19 mouse cellular contexts compared by ENCODE assay signal in genomic region chr13:110113711-110114110, GRCm38 (mm10).
DNase-seq lines count a peak whose midpoint lies in the region; ATAC-seq lines count a peak whose summit lies in the region.
"Had no signal": no experiment of that assay in that cellular context is flagged by ENCODE, and none has a peak within 500 bp of the region (broad histone marks: within the 10 kb centered on the region; RNA-seq: fewer than 3 reads in every experiment).

No protein-coding gene starts in this region.

- no peaks in the 10 kb centered on the region for H3K27me3 ChIP-seq in hindbrain, embryonic 10.5 days (ENCODE audit: insufficient read depth, poor library complexity, severe bottlenecking)
- no peaks in the 10 kb centered on the region for H3K27me3 ChIP-seq in hindbrain, embryonic 16.5 days (replicated peaks; ENCODE audit: control insufficient read depth, insufficient read depth, low read length)
- H3K27me3 ChIP-seq in hindbrain, embryonic 15.5 days = no peaks in the 10 kb centered on the region
- H3K27me3 ChIP-seq: kidney, embryonic 15.5 days; stomach, embryonic 15.5 days had no signal

- no peak overlapping the region for H3K4me2 ChIP-seq in hindbrain, embryonic 16.5 days (ENCODE audit: low read length)
- H3K4me2 ChIP-seq in hindbrain, embryonic 15.5 days = no peak overlapping the region
- H3K4me2 ChIP-seq: heart, embryonic 11.5 days; kidney, embryonic 15.5 days; stomach, embryonic 15.5 days had no signal

- 95% methylated on average over 6 of the region's 6 CpGs for WGBS in hindbrain, embryonic 10.5 days
- WGBS in hindbrain, embryonic 16.5 days = 79% methylated on average over 6 of the region's 6 CpGs
- 81% methylated on average over 6 of the region's 6 CpGs for WGBS in hindbrain, embryonic 15.5 days

- H3K9me3 ChIP-seq in hindbrain, embryonic 10.5 days = no peaks in the 10 kb centered on the region
- no peaks in the 10 kb centered on the region for H3K9me3 ChIP-seq in hindbrain, embryonic 16.5 days (ENCODE audit: control insufficient read depth, low read length)
- no peaks in the 10 kb centered on the region for H3K9me3 ChIP-seq in hindbrain, embryonic 15.5 days
- H3K9me3 ChIP-seq: kidney, embryonic 15.5 days; stomach, embryonic 15.5 days had no signal

- peaks cover 26% of the 10 kb centered on the region for H3K4me1 ChIP-seq in hindbrain, embryonic 10.5 days (replicated peaks)
- peaks cover 3% of the 10 kb centered on the region; the same call in 1 of the 2 replicates for H3K4me1 ChIP-seq in hindbrain, embryonic 16.5 days (ENCODE audit: control insufficient read depth, insufficient read depth, low read depth, low read length)
- H3K4me1 ChIP-seq in hindbrain, embryonic 15.5 days (replicated peaks) = peaks cover 21% of the 10 kb centered on the region
- H3K4me1 ChIP-seq: kidney, embryonic 15.5 days; stomach, embryonic 15.5 days had no signal

- no peak for ATAC-seq in hindbrain, embryonic 16.5 days
- ATAC-seq in hindbrain, embryonic 15.5 days (ENCODE audit: low FRiP score, low read depth) = no peak
- no peak for ATAC-seq in CD4-positive, CD25-positive, alpha-beta regulatory T cell, adult 4 months
- ATAC-seq: intestine, postnatal 0 days had no signal

- H3K27ac ChIP-seq in hindbrain, embryonic 10.5 days = peak overlapping the region; percentile 54; the same call in 1 of the 2 replicates
- H3K27ac ChIP-seq in hindbrain, embryonic 16.5 days (ENCODE audit: low read depth, low read length) = no peak overlapping the region
- peak overlapping the region; percentile 46 for H3K27ac ChIP-seq in hindbrain, embryonic 15.5 days (replicated peaks)
- H3K27ac ChIP-seq: gastrocnemius, adult 2 months; kidney, embryonic 15.5 days; macrophage; stomach, embryonic 15.5 days had no signal

- H3K36me3 ChIP-seq in hindbrain, embryonic 10.5 days = no peaks in the 10 kb centered on the region
- no peaks in the 10 kb centered on the region for H3K36me3 ChIP-seq in hindbrain, embryonic 16.5 days (ENCODE audit: control insufficient read depth, insufficient read depth, low read length)
- no peaks in the 10 kb centered on the region for H3K36me3 ChIP-seq in hindbrain, embryonic 15.5 days
- H3K36me3 ChIP-seq: kidney, embryonic 15.5 days; stomach, embryonic 15.5 days had no signal

- H3K4me3 ChIP-seq in hindbrain, embryonic 10.5 days = no peak overlapping the region
- H3K4me3 ChIP-seq in hindbrain, embryonic 16.5 days (ENCODE audit: low read length) = no peak overlapping the region
- H3K4me3 ChIP-seq in hindbrain, embryonic 15.5 days = no peak overlapping the region
- H3K4me3 ChIP-seq: gastrocnemius, adult 2 months; kidney, embryonic 15.5 days; stomach, embryonic 15.5 days had no signal

- H3K9ac ChIP-seq in hindbrain, embryonic 16.5 days (ENCODE audit: low read depth, low read length) = no peak overlapping the region
- H3K9ac ChIP-seq in hindbrain, embryonic 15.5 days = no peak overlapping the region
- H3K9ac ChIP-seq: kidney, embryonic 15.5 days; stomach, embryonic 15.5 days had no signal

- DNase-seq in adrenal gland, postnatal 10 days = peak; percentile 35
- no peak for DNase-seq in adrenal gland, postnatal 36 days
- DNase-seq in hindbrain, embryonic 10.5 days (ENCODE audit: low spot score) = no peak
- peak; percentile 35 for DNase-seq in NIH3T3 (ENCODE audit: low read depth)
- DNase-seq: cerebellum, adult 2 months; cerebellum, postnatal 36 days; embryo, embryonic 11 days; gastrocnemius, adult 2 months; kidney, postnatal 36 days; layer of hippocampus, postnatal 36 days; thymus, postnatal 36 days had no signal

Comparison
In these comparisons a context has a peak if more than half of its experiments do, and no peak if none do; other contexts are left out.
1. DNase-seq: peak in adrenal gland, postnatal 10 days (single experiment) and NIH3T3 (single experiment); none in adrenal gland, postnatal 36 days (0 of 2) and hindbrain, embryonic 10.5 days (single experiment).